Mouse (Mus musculus): ENCODE measurements around the gene Nudc.
A peak's percentile ranks its signal among the peaks of the same experiment; 100 is the strongest.

Nudc gene

GRCm38 (mm10) chr4:133545272-133546231 is at the start of gene Nudc:
Gene Nudc, minus strand, starts transcription at chr4:133545996.
- DNase-seq (ENCODE audit: low spot score in 2 of 2), result peak; percentile 90 to 96

GRCm38 (mm10) chr4:133595538-133595937 is 49.7 kb upstream of the Nudc start:
- peak; percentile 23 to 40 for DNase-seq (ENCODE audit: low spot score in 2 of 2)

- DNase-seq (ENCODE audit: low spot score in 2 of 2), result peak in 1 of 2 experiments; percentile 58
Measured at GRCm38 (mm10) chr4:133592570-133592969, 46.8 kb upstream of the Nudc start.

- peak; percentile 33 to 83 for DNase-seq (ENCODE audit: low spot score in 2 of 2)
Measured at GRCm38 (mm10) chr4:133584059-133584951, 38.5 kb upstream of the Nudc start, which contains the start of gene Gpn2. Gene Gpn2, plus strand, starts transcription at chr4:133584362.

- DNase-seq (ENCODE audit: low spot score in 2 of 2), result no peak
Measured at GRCm38 (mm10) chr4:133583690-133584058, 37.9 kb upstream of the Nudc start.

GRCm38 (mm10) chr4:133577983-133578382 is 32.2 kb upstream of the Nudc start:
- no peak for DNase-seq (ENCODE audit: low spot score in 2 of 2)

GRCm38 (mm10) chr4:133574843-133575202 is 29.0 kb upstream of the Nudc start:
- DNase-seq (ENCODE audit: low spot score in 2 of 2), result no peak

- peak; percentile 69 to 90 for DNase-seq (ENCODE audit: low spot score in 2 of 2)
Measured at GRCm38 (mm10) chr4:133574070-133574842, 28.5 kb upstream of the Nudc start, which contains the start of gene Gpatch3. Gene Gpatch3, plus strand, starts transcription at chr4:133574745.

- no peak for DNase-seq (ENCODE audit: low spot score in 2 of 2)
Measured at GRCm38 (mm10) chr4:133570066-133570466, 24.3 kb upstream of the Nudc start.

- no peak for DNase-seq (ENCODE audit: low spot score in 2 of 2)
Measured at GRCm38 (mm10) chr4:133569291-133570065, 23.7 kb upstream of the Nudc start.

- DNase-seq (ENCODE audit: low spot score in 2 of 2), result no peak
Measured at GRCm38 (mm10) chr4:133567251-133567650, 21.5 kb upstream of the Nudc start.

- DNase-seq (ENCODE audit: low spot score in 2 of 2), result no peak
Measured at GRCm38 (mm10) chr4:133563123-133563571, 17.4 kb upstream of the Nudc start.

GRCm38 (mm10) chr4:133561622-133562021 is 15.8 kb upstream of the Nudc start:
- no peak for DNase-seq (ENCODE audit: low spot score in 2 of 2)

- no peak for DNase-seq (ENCODE audit: low spot score in 2 of 2)
Measured at GRCm38 (mm10) chr4:133559846-133560245, 14.1 kb upstream of the Nudc start.

- DNase-seq (ENCODE audit: low spot score in 2 of 2), result no peak
Measured at GRCm38 (mm10) chr4:133557041-133557717, 11.4 kb upstream of the Nudc start.

GRCm38 (mm10) chr4:133553448-133554330 is 7.9 kb upstream of the Nudc start:
- no peak for DNase-seq (ENCODE audit: low spot score in 2 of 2)

- DNase-seq (ENCODE audit: low spot score in 2 of 2), result no peak
Measured at GRCm38 (mm10) chr4:133552768-133553447, 7.1 kb upstream of the Nudc start, which contains the start of gene Nr0b2. Gene Nr0b2, plus strand, starts transcription at chr4:133553376.

- no peak for DNase-seq (ENCODE audit: low spot score in 2 of 2)
Measured at GRCm38 (mm10) chr4:133552029-133552428, 6.2 kb upstream of the Nudc start.

Data from left cerebral cortex, adult 9 months (tissue).